8 mouse cellular contexts compared by ENCODE assay signal in the genomic region with DNA sequence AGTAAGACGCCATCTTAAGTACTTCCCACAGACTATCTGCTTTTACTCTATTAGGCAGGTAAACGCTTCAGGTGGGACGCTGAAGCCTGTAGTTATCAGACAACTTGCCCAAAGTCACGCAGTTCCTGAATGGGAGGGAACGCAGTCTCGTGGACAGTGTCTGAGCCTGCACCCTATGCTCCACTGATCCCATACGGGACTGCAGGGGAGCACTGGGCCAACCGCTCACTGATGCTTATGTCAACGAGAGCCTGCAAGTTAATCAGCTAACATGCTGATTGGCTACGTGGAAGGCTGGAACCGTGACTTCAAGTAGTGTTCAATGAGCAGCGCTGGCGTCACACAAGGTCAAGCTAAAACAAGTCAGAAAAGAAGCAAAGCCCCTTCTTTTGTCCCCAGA. TPM values are rescaled to one million over a fixed set of nuclear protein-coding genes. Genes with fewer than 3 reads are reported as not detected.
A peak's percentile ranks its signal among the peaks of the same experiment; 100 is the strongest.
DNase-seq lines count a peak whose midpoint lies in the region; ATAC-seq lines count a peak whose summit lies in the region.

No protein-coding gene starts in this region.

- H3K36me3 ChIP-seq in heart, embryonic 13.5 days: peaks cover 17% of the 10 kb centered on the region

- peak overlapping the region; percentile 87 for H3K4me2 ChIP-seq in heart, embryonic 13.5 days

- H3K4me1 ChIP-seq in heart, embryonic 13.5 days: peaks cover 46% of the 10 kb centered on the region

- no peak for ATAC-seq in cerebellum, adult (ENCODE audit: insufficient number of reproducible peaks, low FRiP score, low TSS enrichment)
- ATAC-seq in heart, embryonic 13.5 days (ENCODE audit: extremely low read depth, insufficient number of reproducible peaks, low FRiP score, low TSS enrichment): peak; percentile 23; the same call in 1 of the 2 replicates

- 19% methylated on average over 13 of the region's 13 CpGs for WGBS in heart, embryonic 13.5 days

- H3K9me3 ChIP-seq in heart, embryonic 13.5 days: no peaks in the 10 kb centered on the region

- H3K4me3 ChIP-seq in heart, embryonic 13.5 days: peak overlapping the region; percentile 70

- H3K27me3 ChIP-seq in heart, embryonic 13.5 days (replicated peaks): no peaks in the 10 kb centered on the region

- peak; percentile 20 for DNase-seq in cerebellum, adult 8-10 months
- peak; percentile 62 for DNase-seq in c-Kit-positive CD71-positive TER-119-negative erythroid progenitor cells, embryonic 14.5 days (ENCODE audit: low read depth)
- peak; percentile 16 for DNase-seq in kidney, postnatal 10 days
- peak; percentile 14 for DNase-seq in mesoderm, embryonic 11.5 days (ENCODE audit: low read depth, low spot score)
- DNase-seq in thymus, adult 18-20 months: peak; percentile 5 to 9
- no peak for DNase-seq in right cerebral cortex, postnatal 36 days (ENCODE audit: low spot score in 2 of 2)

- H3K27ac ChIP-seq in heart, embryonic 13.5 days (replicated peaks): peak overlapping the region; percentile 90; the same call in 1 of the 2 replicates

- peak overlapping the region; percentile 89 for H3K9ac ChIP-seq in heart, embryonic 13.5 days

RNA-seq across cellular contexts. Expression of a gene that starts 1.4 kb away (rescaled TPM):
- 24.9 and 25.7 TPM in 2 replicates for polyA plus RNA-seq in heart, embryonic 13.5 days (2015; fragmentation: Nextera tagmentation; extraction: Ambion mirVana)

RNA-seq across cellular contexts. Expression of a gene that starts 1.5 kb away (rescaled TPM):
- 2.6 and 3.3 TPM in 2 replicates for polyA plus RNA-seq in heart, embryonic 13.5 days (2015; fragmentation: Nextera tagmentation; extraction: Ambion mirVana)

RNA-seq across cellular contexts. Expression of a gene that starts 36.9 kb away (rescaled TPM):
- polyA plus RNA-seq in heart, embryonic 13.5 days (2015; fragmentation: Nextera tagmentation; extraction: Ambion mirVana): 20.0 and 20.5 TPM in 2 replicates

Comparison
In these comparisons a context has a peak if more than half of its experiments do, and no peak if none do; other contexts are left out.
1. DNase-seq: peak in cerebellum, adult 8-10 months (single experiment), c-Kit-positive CD71-positive TER-119-negative erythroid progenitor cells, embryonic 14.5 days (single experiment), kidney, postnatal 10 days (single experiment), mesoderm, embryonic 11.5 days (single experiment) and thymus, adult 18-20 months (2 of 2); none in right cerebral cortex, postnatal 36 days (0 of 2).